Mouse (Mus musculus): ENCODE results near the gene Gm42906.

Gene Gm42906

GRCm38 (mm10) chr5:151428113-151428756 lies at the start of gene Gm42906:
TSS of gene Gm42906 (minus strand) at chr5:151428163.
- DNase-seq (ENCODE audit: low read depth) = no peak

- peak; percentile 21 for DNase-seq (ENCODE audit: low read depth)
Measured at GRCm38 (mm10) chr5:151445695-151446094, 17.7 kb upstream of the Gm42906 start.

- peak; percentile 18 for DNase-seq (ENCODE audit: low read depth)
Measured at GRCm38 (mm10) chr5:151435106-151435505, 7.1 kb upstream of the Gm42906 start.

- no peak for DNase-seq (ENCODE audit: low read depth)
Measured at GRCm38 (mm10) chr5:151426466-151426865, 1.5 kb downstream of the Gm42906 start.

GRCm38 (mm10) chr5:151422692-151423091 lies 5.3 kb downstream of the Gm42906 start:
- no peak for DNase-seq (ENCODE audit: low read depth)

- DNase-seq (ENCODE audit: low read depth) = no peak
Measured at GRCm38 (mm10) chr5:151421859-151422258, 6.1 kb downstream of the Gm42906 start.

GRCm38 (mm10) chr5:151418551-151418950 lies 9.4 kb downstream of the Gm42906 start:
- DNase-seq (ENCODE audit: low read depth) = no peak

GRCm38 (mm10) chr5:151417421-151418038 lies 10.4 kb downstream of the Gm42906 start:
- no peak for DNase-seq (ENCODE audit: low read depth)

- no peak for DNase-seq (ENCODE audit: low read depth)
Measured at GRCm38 (mm10) chr5:151416988-151417387, 11.0 kb downstream of the Gm42906 start.

- no peak for DNase-seq (ENCODE audit: low read depth)
Measured at GRCm38 (mm10) chr5:151413617-151414016, 14.3 kb downstream of the Gm42906 start.

- DNase-seq (ENCODE audit: low read depth) = no peak
Measured at GRCm38 (mm10) chr5:151412666-151413463, 15.1 kb downstream of the Gm42906 start.

GRCm38 (mm10) chr5:151410006-151410405 lies 18.0 kb downstream of the Gm42906 start:
- DNase-seq (ENCODE audit: low read depth) = no peak

- no peak for DNase-seq (ENCODE audit: low read depth)
Measured at GRCm38 (mm10) chr5:151409282-151409681, 18.7 kb downstream of the Gm42906 start.

- no peak for DNase-seq (ENCODE audit: low read depth)
Measured at GRCm38 (mm10) chr5:151408124-151408900, 19.7 kb downstream of the Gm42906 start.

- no peak for DNase-seq (ENCODE audit: low read depth)
Measured at GRCm38 (mm10) chr5:151407493-151407892, 20.5 kb downstream of the Gm42906 start.

- DNase-seq (ENCODE audit: low read depth) = no peak
Measured at GRCm38 (mm10) chr5:151406276-151406675, 21.7 kb downstream of the Gm42906 start.

- no peak for DNase-seq (ENCODE audit: low read depth)
Measured at GRCm38 (mm10) chr5:151405314-151405903, 22.6 kb downstream of the Gm42906 start.

- DNase-seq (ENCODE audit: low read depth) = no peak
Measured at GRCm38 (mm10) chr5:151403586-151403985, 24.4 kb downstream of the Gm42906 start.

- no peak for DNase-seq (ENCODE audit: low read depth)
Measured at GRCm38 (mm10) chr5:151400557-151400944, 27.4 kb downstream of the Gm42906 start.

- no peak for DNase-seq (ENCODE audit: low read depth)
Measured at GRCm38 (mm10) chr5:151399918-151400556, 27.9 kb downstream of the Gm42906 start.

GRCm38 (mm10) chr5:151396119-151396518 lies 31.8 kb downstream of the Gm42906 start:
- DNase-seq (ENCODE audit: low read depth) = no peak
